8 mouse cellular contexts compared by ENCODE assay signal in genomic region chr3:21479021-21479795, GRCm38 (mm10).
DNase-seq lines count a peak whose midpoint lies in the region; ATAC-seq and TF ChIP-seq lines count a peak whose summit lies in the region.
"Had no signal": no experiment of that assay in that cellular context is flagged by ENCODE, and none has a peak within 500 bp of the region (broad histone marks: within the 10 kb centered on the region; RNA-seq: fewer than 3 reads in every experiment).

No protein-coding gene starts in this region.

- H3K4me3 ChIP-seq in cortical plate, adult 2 months (ENCODE audit: insufficient read depth, low read length) = no peak overlapping the region
- no peak overlapping the region for H3K4me3 ChIP-seq in forebrain, embryonic 13.5 days
- no peak overlapping the region for H3K4me3 ChIP-seq in heart, embryonic 14.5 days (ENCODE audit: control insufficient read depth in 1 of 2, insufficient read depth in 1 of 2, low read depth in 1 of 2, low read length in 2 of 2)
- H3K4me3 ChIP-seq in lung, embryonic 14.5 days (ENCODE audit: low read depth, low read length) = no peak overlapping the region
- H3K4me3 ChIP-seq: megakaryocyte, embryonic 14.5 days had no signal

- no peaks in the 10 kb centered on the region for H3K9me3 ChIP-seq in forebrain, embryonic 13.5 days (replicated peaks)
- no peaks in the 10 kb centered on the region for H3K9me3 ChIP-seq in heart, embryonic 14.5 days (ENCODE audit: control insufficient read depth, low read length)
- H3K9me3 ChIP-seq in lung, embryonic 14.5 days (ENCODE audit: low read depth, low read length) = no peaks in the 10 kb centered on the region
- H3K9me3 ChIP-seq: megakaryocyte, embryonic 14.5 days had no signal

- TF ChIP-seq POLR2A in cortical plate, adult 2 months (IDR thresholded peaks at IDR 0.05; ENCODE audit: extremely low read depth, insufficient read depth, low read length) = no peak

- ATAC-seq in forebrain, embryonic 13.5 days = peak; percentile 95
- peak; percentile 80; the same call in 1 of the 2 replicates for ATAC-seq in heart, embryonic 14.5 days (ENCODE audit: insufficient number of reproducible peaks, insufficient read depth, low FRiP score, low read depth)
- peak; percentile 79; the same call in 1 of the 2 replicates for ATAC-seq in lung, embryonic 14.5 days (ENCODE audit: insufficient read depth)

- H3K4me1 ChIP-seq in cortical plate, adult 2 months (ENCODE audit: control insufficient read depth, insufficient read depth, low read length) = peaks cover 2% of the 10 kb centered on the region; the same call in 1 of the 2 replicates
- peaks cover 13% of the 10 kb centered on the region for H3K4me1 ChIP-seq in forebrain, embryonic 13.5 days
- H3K4me1 ChIP-seq in heart, embryonic 14.5 days (ENCODE audit: control insufficient read depth in 2 of 2, insufficient read depth in 2 of 2, low read length in 2 of 2) = peaks cover 4 to 13% of the 10 kb centered on the region in 2 experiments; a peak in 3 of 4 replicates
- H3K4me1 ChIP-seq in lung, embryonic 14.5 days (ENCODE audit: insufficient read depth) = peaks cover 7% of the 10 kb centered on the region; the same call in 1 of the 2 replicates
- H3K4me1 ChIP-seq: megakaryocyte, embryonic 14.5 days had no signal

- peak overlapping the region; percentile 2; the same call in 1 of the 2 replicates for H3K27ac ChIP-seq in cortical plate, adult 2 months (ENCODE audit: insufficient read depth, low read length)
- peak overlapping the region; percentile 65 for H3K27ac ChIP-seq in forebrain, embryonic 13.5 days
- H3K27ac ChIP-seq in heart, embryonic 14.5 days (replicated peaks in 1 of 2; ENCODE audit: control insufficient read depth in 1 of 2, insufficient read depth in 1 of 2, low read depth in 2 of 2, low read length in 2 of 2) = peak overlapping the region; percentile 5 to 65
- H3K27ac ChIP-seq in lung, embryonic 14.5 days (ENCODE audit: low read depth) = peak overlapping the region; percentile 50; the same call in 1 of the 2 replicates

- no peak for TF ChIP-seq CTCF in cortical plate, adult 2 months (IDR thresholded peaks at IDR 0.05; ENCODE audit: extremely low read depth, insufficient read depth, low read length)
- no peak for TF ChIP-seq CTCF in lung, embryonic 14.5 days (IDR thresholded peaks at IDR 0.05; ENCODE audit: low read depth)

- no peak overlapping the region for H3K9ac ChIP-seq in forebrain, embryonic 13.5 days
- H3K9ac ChIP-seq in heart, embryonic 14.5 days (ENCODE audit: low read length) = no peak overlapping the region
- H3K9ac ChIP-seq in lung, embryonic 14.5 days = no peak overlapping the region

- no peaks in the 10 kb centered on the region for H3K36me3 ChIP-seq in forebrain, embryonic 13.5 days (ENCODE audit: poor library complexity, severe bottlenecking)
- no peaks in the 10 kb centered on the region for H3K36me3 ChIP-seq in heart, embryonic 14.5 days (ENCODE audit: control insufficient read depth, insufficient read depth, low read length)
- H3K36me3 ChIP-seq in lung, embryonic 14.5 days (ENCODE audit: insufficient read depth) = no peaks in the 10 kb centered on the region

- H3K27me3 ChIP-seq in forebrain, embryonic 13.5 days = no peaks in the 10 kb centered on the region
- H3K27me3 ChIP-seq in heart, embryonic 14.5 days (ENCODE audit: control insufficient read depth, insufficient read depth, low read length) = no peaks in the 10 kb centered on the region
- H3K27me3 ChIP-seq in lung, embryonic 14.5 days (ENCODE audit: insufficient read depth, low read length) = no peaks in the 10 kb centered on the region
- H3K27me3 ChIP-seq: megakaryocyte, embryonic 14.5 days had no signal

- H3K4me2 ChIP-seq in forebrain, embryonic 13.5 days = no peak overlapping the region
- no peak overlapping the region for H3K4me2 ChIP-seq in heart, embryonic 14.5 days (ENCODE audit: low read length)
- H3K4me2 ChIP-seq in lung, embryonic 14.5 days = no peak overlapping the region

- 19% methylated on average over 5 of the region's 5 CpGs for WGBS in forebrain, embryonic 13.5 days
- 30% methylated on average over 5 of the region's 5 CpGs for WGBS in heart, embryonic 14.5 days
- 13% methylated on average over 5 of the region's 5 CpGs for WGBS in lung, embryonic 14.5 days

- DNase-seq in kidney, postnatal 25 days = peak; percentile 30 to 71
- peak; percentile 56 for DNase-seq in lung, embryonic 14.5 days
- DNase-seq in retina, embryonic 14.5 days (ENCODE audit: low spot score) = peak; percentile 20
- no peak for DNase-seq in adrenal gland, adult 2 months

Comparison
In these comparisons a context has a peak if more than half of its experiments do, and no peak if none do; other contexts are left out.
1. H3K27ac ChIP-seq: peak in every context shown above with its lines; median percentile 65 in forebrain, embryonic 13.5 days; 50 in lung, embryonic 14.5 days; 35 in heart, embryonic 14.5 days; 2 in cortical plate, adult 2 months.